Mouse (Mus musculus) midbrain, postnatal 0 days (tissue): Measurements from ENCODE around the gene Tas2r144. TPM values are rescaled to one million over a fixed set of nuclear protein-coding genes. Genes with fewer than 3 reads are reported as not detected.

Experiments used
- ATAC-seq: fragments of 200-750 bp; cut with Nextera tagmentation; 2 replicates; pipeline ENCODE4 v1.8.0; 2017; ENCODE audit warnings: moderate number of reproducible peaks, mild to moderate bottlenecking, moderate TSS enrichment, moderate library complexity; ENCODE audit not compliant: low FRiP score
- DNase-seq: peaks from one replicate; pipeline ENCODE4 v3.0.0-alpha.2; 2015; ENCODE audit warnings: low spot score
- H3K27ac ChIP-seq: fragments of 300-500 bp; sonication (generic); 2 replicates; pipeline ENCODE4 v1.5.1; 2014; ENCODE audit warnings: low read depth, mild to moderate bottlenecking, low read length, mixed read lengths
- H3K27me3 ChIP-seq: fragments of 300-500 bp; sonication (generic); 2 replicates; pipeline ENCODE4 v1.6.1; 2014; ENCODE audit warnings: low read length, control low read depth, mixed read lengths; ENCODE audit not compliant: insufficient read depth
- H3K36me3 ChIP-seq: fragments of 300-500 bp; sonication (generic); 2 replicates; pipeline ENCODE4 v1.6.1; 2014; ENCODE audit warnings: low read length, control low read depth, mixed read lengths; ENCODE audit not compliant: insufficient read depth
- H3K4me1 ChIP-seq: fragments of 300-500 bp; sonication (generic); 2 replicates; pipeline ENCODE4 v1.6.1; 2014; ENCODE audit warnings: mild to moderate bottlenecking, control low read depth, antibody characterized with exemption, low read length, mixed read lengths; ENCODE audit not compliant: insufficient read depth
- H3K4me2 ChIP-seq: fragments of 300-500 bp; sonication (generic); 2 replicates; pipeline ENCODE4 v1.6.1; 2014; ENCODE audit warnings: low read depth, mild to moderate bottlenecking, low read length, mixed read lengths; ENCODE audit not compliant: poor library complexity, severe bottlenecking
- H3K4me3 ChIP-seq: fragments of 300-500 bp; sonication (generic); 2 replicates; pipeline ENCODE4 v1.5.1; 2014; ENCODE audit warnings: low read depth, mild to moderate bottlenecking, low read length, moderate library complexity
- H3K9ac ChIP-seq: fragments of 300-500 bp; sonication (generic); replicated peaks from 2 replicates; pipeline ENCODE4 v1.6.1; 2014; ENCODE audit warnings: mild to moderate bottlenecking, low read length, moderate library complexity, mixed read lengths; ENCODE audit not compliant: poor library complexity, severe bottlenecking
- H3K9me3 ChIP-seq: fragments of 300-500 bp; sonication (generic); 2 replicates; pipeline ENCODE4 v1.6.1; 2016; ENCODE audit warnings: low read length, control low read depth
- CTCF ChIP-seq: IDR thresholded peaks from 2 replicates; pipeline ENCODE4 v1.5.1; 2016; ENCODE audit warnings: antibody characterized with exemption, mild to moderate bottlenecking
- WGBS: fragments of 180-500 bp; shearing (Covaris S2); extraction: QIAGEN DNeasy Blood & Tissue Kit; methylation state at CpG from one replicate; pipeline ENCODE4 v1.1.7; 2014; 5-methylcytosine and 5-hydroxymethylcytosine counted together
- polyA plus RNA-seq: library from polyadenylated mRNA; unstranded; fragments of >200 nt; fragmentation: Nextera tagmentation; extraction: Ambion mirVana; gene quantifications from 2 replicates; pipeline ENCODE4 v1.2.1, GENCODE M21; 2015
- total RNA-seq: library from RNA; depleted of rRNA; stranded (reverse); fragments of >200 nt; gene quantifications from 2 replicates; pipeline ENCODE4 v1.2.3, GENCODE M21; 2014

The Tas2r144 gene
- total and polyA plus RNA-seq, 2 experiments from 2014 or later, result not detected

GRCm38 (mm10) chr6:42245711-42246353 lies 30.7 kb downstream of the Tas2r144 start, which contains the start of gene Gstk1:
Gstk1 (plus strand) TSS chr6:42245935.
- H3K27me3 ChIP-seq, result no peaks in the 10 kb centered on the region
- no peaks in the 10 kb centered on the region for H3K9me3 ChIP-seq
- peak within 1 kb of the TSS; percentile 44; the same call in 1 of the 2 replicates for H3K9ac ChIP-seq
- WGBS, result 2% methylated on average over 28 of the region's 28 CpGs
- peak; percentile 89 for DNase-seq
- peak; percentile 99 for ATAC-seq
- H3K4me1 ChIP-seq, result no peaks in the 10 kb centered on the region
- TF ChIP-seq CTCF, result no peak
- H3K4me3 ChIP-seq, result peak within 1 kb of the TSS; percentile 45
- no peak within 1 kb of the TSS for H3K27ac ChIP-seq
- H3K4me2 ChIP-seq, result peak within 1 kb of the TSS; percentile 70
- no peaks in the 10 kb centered on the region for H3K36me3 ChIP-seq

- Histone ChIP-seq H3K9ac (no peak overlapping the region), H3K4me3 (0 out of 2 replicates have a peak overlapping the region, but pooled peaks have one; percentile 9), H3K4me1 (no peaks in the 10 kb centered on the region), H3K36me3 (no peaks in the 10 kb centered on the region), H3K27me3 (no peaks in the 10 kb centered on the region), H3K9me3 (no peaks in the 10 kb centered on the region), H3K27ac (no peak overlapping the region), H3K4me2 (peak overlapping the region; percentile 31)
- ATAC-seq, result no peak
- WGBS, result 12% methylated on average over 8 of the region's 8 CpGs
- DNase-seq, result peak; percentile 18
- TF ChIP-seq CTCF, result no peak
These were observed 32.0 kb downstream of the Tas2r144 start for GRCm38 (mm10) chr6:42247173-42247572.

DNA sequence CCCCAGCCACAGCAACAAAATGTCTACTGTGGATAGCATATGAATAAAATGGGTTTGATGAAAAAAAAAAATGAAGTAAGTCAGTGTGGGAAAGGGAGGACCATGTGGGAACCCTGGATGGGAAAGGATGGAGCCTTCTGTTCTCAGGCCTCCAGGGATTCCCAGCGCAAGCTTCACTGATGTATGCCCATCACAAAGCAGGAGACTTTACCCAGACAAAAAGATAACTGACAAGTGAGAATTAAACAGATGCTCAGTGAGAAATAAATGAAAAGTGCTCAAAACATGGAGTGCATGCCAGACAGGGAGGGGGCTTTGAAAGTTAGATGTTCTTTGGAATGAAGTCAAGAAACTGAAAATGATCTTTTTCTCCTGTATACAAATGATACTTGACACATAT lies 32.9 kb downstream of the Tas2r144 start:
- Histone ChIP-seq H3K36me3 (no peaks in the 10 kb centered on the region), H3K9me3 (no peaks in the 10 kb centered on the region), H3K9ac (no peak overlapping the region), H3K4me2 (0 out of 2 replicates have a peak overlapping the region, but pooled peaks have one; percentile 31), H3K27me3 (no peaks in the 10 kb centered on the region), H3K4me1 (no peaks in the 10 kb centered on the region), H3K27ac (no peak overlapping the region), H3K4me3 (no peak overlapping the region)
- no peak for TF ChIP-seq CTCF
- DNase-seq (no peak), ATAC-seq (no peak)
- 64% methylated on average over 1 of the region's 1 CpGs for WGBS

- no peaks in the 10 kb centered on the region for H3K27me3 ChIP-seq
- no peaks in the 10 kb centered on the region for H3K9me3 ChIP-seq
- H3K4me3 ChIP-seq, result no peak overlapping the region
- no peaks in the 10 kb centered on the region for H3K36me3 ChIP-seq
- WGBS, result 87% methylated on average over 4 of the region's 4 CpGs
- H3K27ac ChIP-seq, result no peak overlapping the region
- H3K9ac ChIP-seq, result no peak overlapping the region
- no peak for TF ChIP-seq CTCF
- ATAC-seq (no peak), DNase-seq (no peak)
- no peaks in the 10 kb centered on the region for H3K4me1 ChIP-seq
- no peak overlapping the region for H3K4me2 ChIP-seq
These were observed 36.7 kb downstream of the Tas2r144 start for GRCm38 (mm10) chr6:42251791-42252190.

- Histone ChIP-seq H3K4me1 (no peaks in the 10 kb centered on the region), H3K9me3 (no peaks in the 10 kb centered on the region), H3K27me3 (no peaks in the 10 kb centered on the region), H3K4me3 (no peak overlapping the region), H3K27ac (no peak overlapping the region), H3K36me3 (no peaks in the 10 kb centered on the region), H3K9ac (no peak overlapping the region), H3K4me2 (no peak overlapping the region)
- no peak for ATAC-seq
- 83% methylated on average over 2 of the region's 2 CpGs for WGBS
- no peak for DNase-seq
- TF ChIP-seq CTCF, result no peak
These were observed 38.0 kb downstream of the Tas2r144 start for GRCm38 (mm10) chr6:42253103-42253502.

- DNase-seq (peak; percentile 55), ATAC-seq (no peak)
- TF ChIP-seq CTCF, result peak; percentile 69
- H3K36me3 ChIP-seq, result no peaks in the 10 kb centered on the region
- no peak overlapping the region for H3K9ac ChIP-seq
- no peaks in the 10 kb centered on the region for H3K9me3 ChIP-seq
- WGBS, result 20% methylated on average over 11 of the region's 11 CpGs
- no peak overlapping the region for H3K4me3 ChIP-seq
- H3K27ac ChIP-seq, result no peak overlapping the region
- H3K4me2 ChIP-seq, result no peak overlapping the region
- no peaks in the 10 kb centered on the region for H3K4me1 ChIP-seq
- no peaks in the 10 kb centered on the region for H3K27me3 ChIP-seq
These were observed 42.3 kb downstream of the Tas2r144 start for GRCm38 (mm10) chr6:42257303-42257863.
